Mouse (Mus musculus) embryo, embryonic 10 days (tissue): ENCODE results near the gene Hoxa4.

ENCODE experiments used
- DNase-seq: peaks from one replicate; pipeline ENCODE4 v3.0.0-alpha.2; 2015; ENCODE audit warnings: low spot score

The Hoxa4 gene

GRCm38 (mm10) chr6:52228475-52229465 lies 37.2 kb upstream of the Hoxa4 start:
- DNase-seq, result peak; percentile 54

DNA sequence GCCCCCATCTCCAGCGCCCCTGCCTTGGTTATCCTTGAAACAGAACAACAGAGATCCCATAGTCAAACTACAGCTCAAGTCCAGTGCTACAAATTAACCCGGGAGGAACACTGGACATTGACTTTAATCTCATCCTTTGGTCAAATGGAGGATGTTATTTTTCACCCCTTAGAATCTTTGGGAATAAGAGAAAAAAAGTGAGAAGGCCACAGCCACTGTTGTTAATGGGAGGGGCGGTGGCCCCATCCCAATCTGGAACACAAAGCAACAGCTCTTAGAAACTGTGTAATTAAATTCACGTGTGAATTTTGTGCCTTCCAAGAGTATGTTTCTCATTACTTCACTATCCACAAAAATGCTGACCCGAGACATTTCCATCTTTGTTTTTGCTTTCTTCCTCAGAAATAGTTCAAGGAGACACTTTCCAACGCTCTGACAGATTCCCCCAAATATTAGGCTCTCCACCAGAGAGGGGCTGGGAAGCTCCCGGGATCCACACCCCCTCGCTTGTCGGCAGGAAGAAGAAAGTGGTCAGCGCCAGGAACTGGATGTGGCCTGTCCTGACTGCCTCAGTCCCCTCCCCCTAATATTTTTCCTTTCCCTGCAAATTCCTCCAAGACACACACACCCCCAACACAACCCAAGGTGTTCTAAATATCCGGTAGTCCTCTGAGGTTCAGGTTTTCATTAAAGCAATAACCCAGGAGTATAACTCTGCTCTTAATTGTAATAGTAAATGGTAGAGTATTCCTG lies 36.1 kb upstream of the Hoxa4 start:
- DNase-seq, result no peak

DNA sequence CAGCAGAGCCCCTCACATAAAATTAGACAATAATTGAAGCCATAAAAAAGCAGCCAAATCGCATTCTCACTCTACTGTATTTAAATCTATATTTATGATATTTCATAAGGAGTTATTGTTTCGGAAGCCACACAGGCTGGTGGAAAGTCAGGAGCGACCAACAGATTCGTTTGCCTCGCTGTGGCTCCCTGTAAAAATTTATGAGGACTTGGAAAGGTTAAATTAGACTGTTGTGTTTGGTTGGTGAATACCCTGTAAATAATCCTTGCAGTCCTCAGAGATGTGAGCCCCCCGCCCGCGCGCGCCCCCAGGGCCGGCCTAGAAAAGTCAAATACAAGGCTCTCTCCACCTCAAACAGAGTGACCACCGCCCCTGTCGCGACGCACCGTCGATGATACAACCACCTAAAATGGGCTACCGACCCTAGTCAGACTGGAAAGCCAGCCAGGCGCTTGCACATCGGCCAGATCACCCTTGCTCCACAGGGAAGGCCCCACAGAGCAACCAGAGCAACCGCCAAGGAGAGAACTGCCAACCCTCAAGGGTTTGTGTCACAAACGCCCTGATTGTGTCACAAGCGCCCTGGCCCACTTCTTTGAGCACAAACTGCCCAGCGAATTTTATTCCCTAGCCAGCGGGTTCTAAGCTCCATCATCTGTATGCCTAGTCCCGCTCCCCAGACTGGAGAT lies 35.2 kb upstream of the Hoxa4 start:
- peak; percentile 46 for DNase-seq

- peak; percentile 72 for DNase-seq
These were observed 34.3 kb upstream of the Hoxa4 start for GRCm38 (mm10) chr6:52225612-52226568.

DNA sequence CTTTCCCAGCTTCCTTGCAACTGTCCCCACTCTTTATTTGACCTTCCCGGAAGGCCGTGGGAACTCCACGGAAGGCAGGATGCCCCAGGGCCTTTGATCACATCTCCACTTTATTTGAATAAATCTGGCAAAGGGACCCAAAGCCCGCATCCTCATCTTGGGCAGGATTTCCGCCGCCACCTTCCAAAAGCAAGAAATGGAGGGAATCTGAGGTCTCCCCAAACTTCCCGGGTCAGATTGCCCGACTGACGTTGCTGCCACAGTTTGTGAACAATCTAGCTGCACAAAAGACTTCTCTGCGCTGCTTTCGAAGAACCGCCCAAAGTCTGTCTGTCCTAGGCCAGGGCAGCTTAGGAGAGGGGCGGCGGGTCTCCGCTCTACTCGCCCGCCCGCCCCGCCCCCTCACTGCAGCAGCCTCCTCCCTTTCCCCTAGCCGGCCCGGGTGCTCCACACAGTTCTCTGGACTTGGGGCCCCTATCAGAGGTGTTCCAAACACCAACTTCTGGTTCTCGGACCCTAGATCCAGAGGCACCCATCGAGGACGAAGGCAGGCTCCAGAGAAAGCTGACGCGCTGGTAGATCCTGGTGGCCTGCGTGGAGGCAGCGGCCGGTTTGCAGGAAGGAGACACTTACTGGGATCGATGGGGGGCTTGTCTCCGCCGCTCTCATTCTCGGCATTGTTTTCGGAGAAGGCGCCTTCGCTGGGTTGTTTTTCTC lies 33.5 kb upstream of the Hoxa4 start:
- DNase-seq, result no peak

DNA sequence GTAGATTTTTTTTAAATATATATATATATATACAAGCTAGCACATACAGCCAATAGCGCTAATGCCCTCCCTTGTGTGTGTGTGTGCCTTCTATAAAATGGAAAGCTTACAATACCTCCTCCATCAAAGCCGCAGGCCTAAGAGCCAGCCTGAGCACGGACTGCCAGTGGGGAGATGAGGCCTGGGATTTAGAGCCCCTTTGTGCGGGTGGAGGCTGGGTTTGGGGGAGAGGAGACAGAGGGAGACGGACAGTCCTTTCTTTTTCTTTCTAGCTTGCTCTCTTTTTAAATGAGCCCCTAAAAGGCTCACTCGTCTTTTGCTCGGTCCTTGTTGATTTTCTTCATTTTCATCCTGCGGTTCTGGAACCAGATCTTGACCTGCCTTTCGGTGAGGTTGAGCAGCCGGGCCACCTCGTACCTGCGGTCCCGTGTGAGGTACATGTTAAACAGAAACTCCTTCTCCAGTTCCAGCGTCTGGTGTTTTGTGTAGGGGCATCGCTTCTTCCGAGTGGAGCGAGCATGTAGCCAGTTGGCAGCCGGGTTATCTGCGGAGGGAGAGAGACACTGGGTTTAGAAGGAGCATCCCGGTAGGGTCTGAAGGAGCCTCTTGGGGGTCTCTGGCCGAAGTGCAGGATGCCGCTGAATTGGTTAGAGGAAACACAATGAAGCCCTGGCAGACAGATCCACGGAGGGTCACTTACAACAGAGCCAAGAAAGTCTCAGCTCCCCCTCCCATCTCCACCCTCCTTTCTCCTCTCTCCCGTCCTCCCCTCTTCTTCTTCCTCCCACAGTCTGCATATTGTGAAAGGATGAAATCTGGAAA lies 32.6 kb upstream of the Hoxa4 start:
- DNase-seq, result no peak

GRCm38 (mm10) chr6:52222729-52223128 lies 31.2 kb upstream of the Hoxa4 start:
- DNase-seq, result no peak

GRCm38 (mm10) chr6:52221993-52222685 lies 30.6 kb upstream of the Hoxa4 start:
- no peak for DNase-seq

- DNase-seq, result peak; percentile 93
These were observed 29.9 kb upstream of the Hoxa4 start, which contains the start of gene Hoxa7 for GRCm38 (mm10) chr6:52221337-52221992. Gene Hoxa7, minus strand, starts transcription at chr6:52221854.

GRCm38 (mm10) chr6:52220865-52221310 lies 29.3 kb upstream of the Hoxa4 start:
- no peak for DNase-seq

- DNase-seq, result peak; percentile 48
These were observed 28.7 kb upstream of the Hoxa4 start for GRCm38 (mm10) chr6:52220003-52220864.

GRCm38 (mm10) chr6:52219234-52219942 lies 27.8 kb upstream of the Hoxa4 start:
- peak; percentile 64 for DNase-seq

DNA sequence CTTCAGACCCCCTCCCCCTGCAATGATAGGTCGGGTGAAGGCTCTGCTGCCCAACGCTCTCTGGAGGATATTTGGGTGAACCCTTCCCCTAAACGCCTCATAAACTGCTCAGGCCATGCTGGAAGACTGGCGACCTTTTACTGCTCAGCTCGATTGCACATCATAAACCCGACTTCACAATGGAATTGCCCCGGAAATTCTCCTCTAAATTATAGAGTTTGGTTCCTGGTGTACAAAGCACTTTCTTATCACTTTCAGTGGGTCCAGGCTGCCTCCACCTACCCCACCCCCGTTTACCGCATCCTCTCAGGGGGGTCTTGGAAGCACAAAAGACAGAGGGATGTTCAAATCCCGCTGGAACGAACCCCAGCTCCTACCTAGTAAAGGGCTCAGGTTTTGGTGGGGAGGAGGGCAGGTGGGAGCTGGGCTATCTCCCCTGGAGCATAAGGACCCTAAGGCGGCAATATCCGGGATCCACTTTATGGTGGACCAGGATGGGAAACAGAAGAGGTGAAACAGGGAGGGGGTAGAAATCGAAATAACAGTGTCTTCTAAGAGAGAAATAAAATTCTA lies 27.2 kb upstream of the Hoxa4 start:
- peak; percentile 49 for DNase-seq

GRCm38 (mm10) chr6:52217895-52218642 lies 26.5 kb upstream of the Hoxa4 start:
- DNase-seq, result no peak

DNA sequence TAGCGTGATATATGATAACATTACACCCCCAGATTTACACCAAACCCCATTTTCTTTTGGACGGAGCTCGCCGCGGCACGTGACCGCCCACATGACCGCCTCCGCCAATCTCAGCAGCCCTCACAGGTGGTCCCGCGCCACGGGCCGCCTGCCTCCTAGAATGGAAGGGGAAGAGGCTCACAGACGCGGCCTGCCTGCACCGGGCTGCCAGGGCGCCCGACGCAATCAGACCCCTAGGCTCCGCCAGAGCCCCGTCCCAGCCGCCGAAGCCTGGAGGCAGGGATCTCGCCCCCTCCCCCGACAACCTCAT lies 25.9 kb upstream of the Hoxa4 start:
- DNase-seq, result peak; percentile 92
